Mouse (Mus musculus): ENCODE data around the gene Erv3. TPM values are rescaled to one million over a fixed set of nuclear protein-coding genes. Genes with fewer than 3 reads are reported as not detected.

Erv3 gene
- polyA plus RNA-seq, 1 experiment from 2014 or later, result not detected

- Histone ChIP-seq H3K9me3 (replicated peaks; ENCODE audit: control insufficient read depth, low read length) (no peaks in the 10 kb centered on the region), H3K4me3 (ENCODE audit: low read depth, low read length) (no peak overlapping the region), H3K9ac (ENCODE audit: low read length) (no peak overlapping the region), H3K36me3 (ENCODE audit: control insufficient read depth, insufficient read depth, low read length) (no peaks in the 10 kb centered on the region), H3K27me3 (replicated peaks; ENCODE audit: control insufficient read depth, insufficient read depth, low read length) (no peaks in the 10 kb centered on the region), H3K4me1 (ENCODE audit: control insufficient read depth, insufficient read depth, low read length) (no peaks in the 10 kb centered on the region), H3K4me2 (ENCODE audit: low read length) (no peak overlapping the region), H3K27ac (ENCODE audit: low read depth, low read length) (no peak overlapping the region)
- WGBS, result 88% methylated on average over 3 of the region's 3 CpGs
- ATAC-seq (no peak), DNase-seq (ENCODE audit: low spot score) (no peak)
Observed at GRCm38 (mm10) chr2:131822492-131822891, 37.1 kb downstream of the Erv3 start.

DNA sequence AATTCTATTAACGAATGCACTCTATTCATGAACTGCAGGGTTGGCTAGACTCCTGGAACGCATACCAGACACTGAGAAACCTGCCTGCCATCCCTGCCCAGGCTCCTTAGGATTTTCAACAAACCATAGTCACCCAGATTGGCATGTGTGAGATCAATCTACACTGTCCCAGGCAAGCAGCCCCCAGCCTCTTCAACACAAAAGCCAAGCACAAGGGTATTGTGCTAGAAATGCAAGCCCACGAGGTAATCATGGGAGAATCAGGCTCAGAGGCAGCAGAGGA lies 37.9 kb downstream of the Erv3 start:
- Histone ChIP-seq H3K9me3 (replicated peaks; ENCODE audit: control insufficient read depth, low read length) (no peaks in the 10 kb centered on the region), H3K4me3 (ENCODE audit: low read depth, low read length) (no peak overlapping the region), H3K4me2 (ENCODE audit: low read length) (no peak overlapping the region), H3K27ac (ENCODE audit: low read depth, low read length) (no peak overlapping the region), H3K27me3 (replicated peaks; ENCODE audit: control insufficient read depth, insufficient read depth, low read length) (no peaks in the 10 kb centered on the region), H3K36me3 (ENCODE audit: control insufficient read depth, insufficient read depth, low read length) (no peaks in the 10 kb centered on the region), H3K4me1 (ENCODE audit: control insufficient read depth, insufficient read depth, low read length) (no peaks in the 10 kb centered on the region), H3K9ac (ENCODE audit: low read length) (no peak overlapping the region)
- DNase-seq (ENCODE audit: low spot score) (no peak), ATAC-seq (no peak)
- 45% methylated on average over 3 of the region's 3 CpGs for WGBS

GRCm38 (mm10) chr2:131820932-131821707 lies 38.4 kb downstream of the Erv3 start:
- no peaks in the 10 kb centered on the region for H3K4me1 ChIP-seq (ENCODE audit: control insufficient read depth, insufficient read depth, low read length)
- ATAC-seq, result peak; percentile 60
- 36% methylated on average over 6 of the region's 6 CpGs for WGBS
- H3K4me2 ChIP-seq (ENCODE audit: low read length), result no peak overlapping the region
- H3K27me3 ChIP-seq (replicated peaks; ENCODE audit: control insufficient read depth, insufficient read depth, low read length), result no peaks in the 10 kb centered on the region
- no peak overlapping the region for H3K27ac ChIP-seq (ENCODE audit: low read depth, low read length)
- DNase-seq (ENCODE audit: low spot score), result peak; percentile 89
- no peak overlapping the region for H3K9ac ChIP-seq (ENCODE audit: low read length)
- H3K36me3 ChIP-seq (ENCODE audit: control insufficient read depth, insufficient read depth, low read length), result no peaks in the 10 kb centered on the region
- H3K9me3 ChIP-seq (replicated peaks; ENCODE audit: control insufficient read depth, low read length), result no peaks in the 10 kb centered on the region
- H3K4me3 ChIP-seq (ENCODE audit: low read depth, low read length), result no peak overlapping the region

GRCm38 (mm10) chr2:131820088-131820675 lies 39.4 kb downstream of the Erv3 start:
- no peaks in the 10 kb centered on the region for H3K27me3 ChIP-seq (replicated peaks; ENCODE audit: control insufficient read depth, insufficient read depth, low read length)
- no peak overlapping the region for H3K27ac ChIP-seq (ENCODE audit: low read depth, low read length)
- ATAC-seq, result peak; percentile 68
- 22% methylated on average over 14 of the region's 14 CpGs for WGBS
- H3K36me3 ChIP-seq (ENCODE audit: control insufficient read depth, insufficient read depth, low read length), result no peaks in the 10 kb centered on the region
- no peak overlapping the region for H3K9ac ChIP-seq (ENCODE audit: low read length)
- H3K4me1 ChIP-seq (ENCODE audit: control insufficient read depth, insufficient read depth, low read length), result no peaks in the 10 kb centered on the region
- no peaks in the 10 kb centered on the region for H3K9me3 ChIP-seq (replicated peaks; ENCODE audit: control insufficient read depth, low read length)
- no peak overlapping the region for H3K4me3 ChIP-seq (ENCODE audit: low read depth, low read length)
- DNase-seq (ENCODE audit: low spot score), result peak; percentile 90
- H3K4me2 ChIP-seq (ENCODE audit: low read length), result peak overlapping the region; percentile 40

DNA sequence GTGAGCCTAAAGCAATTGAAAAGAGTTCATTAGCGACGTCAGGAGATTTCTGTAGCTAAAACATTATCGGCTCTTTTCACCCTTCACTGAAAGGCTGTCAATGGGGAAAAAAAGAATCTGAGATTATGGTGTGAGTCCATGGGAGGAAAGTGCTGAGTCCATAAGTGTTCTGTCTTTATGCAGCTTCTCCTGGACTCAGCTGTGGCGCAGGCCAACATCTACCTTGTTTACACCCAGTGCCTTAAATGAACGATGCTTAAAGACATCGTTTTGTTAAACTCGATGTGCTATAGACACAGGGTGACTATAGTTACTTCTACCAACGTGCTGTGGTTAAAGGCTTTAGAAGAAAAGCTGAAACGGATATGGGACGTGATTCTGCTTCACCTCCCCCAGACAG lies 45.2 kb downstream of the Erv3 start:
- Histone ChIP-seq H3K4me2 (ENCODE audit: low read length) (no peak overlapping the region), H3K9ac (ENCODE audit: low read length) (no peak overlapping the region), H3K27ac (ENCODE audit: low read depth, low read length) (no peak overlapping the region), H3K4me3 (ENCODE audit: low read depth, low read length) (no peak overlapping the region), H3K4me1 (ENCODE audit: control insufficient read depth, insufficient read depth, low read length) (no peaks in the 10 kb centered on the region), H3K36me3 (ENCODE audit: control insufficient read depth, insufficient read depth, low read length) (no peaks in the 10 kb centered on the region), H3K27me3 (replicated peaks; ENCODE audit: control insufficient read depth, insufficient read depth, low read length) (no peaks in the 10 kb centered on the region), H3K9me3 (replicated peaks; ENCODE audit: control insufficient read depth, low read length) (no peaks in the 10 kb centered on the region)
- ATAC-seq (no peak), DNase-seq (ENCODE audit: low spot score) (no peak)
- WGBS, result 61% methylated on average over 10 of the region's 10 CpGs

- Histone ChIP-seq H3K9ac (ENCODE audit: low read length) (no peak overlapping the region), H3K4me3 (ENCODE audit: low read depth, low read length) (no peak overlapping the region), H3K27ac (ENCODE audit: low read depth, low read length) (no peak overlapping the region), H3K27me3 (replicated peaks; ENCODE audit: control insufficient read depth, insufficient read depth, low read length) (no peaks in the 10 kb centered on the region), H3K4me2 (ENCODE audit: low read length) (no peak overlapping the region), H3K9me3 (replicated peaks; ENCODE audit: control insufficient read depth, low read length) (no peaks in the 10 kb centered on the region), H3K4me1 (ENCODE audit: control insufficient read depth, insufficient read depth, low read length) (no peaks in the 10 kb centered on the region), H3K36me3 (ENCODE audit: control insufficient read depth, insufficient read depth, low read length) (no peaks in the 10 kb centered on the region)
- ATAC-seq (no peak), DNase-seq (ENCODE audit: low spot score) (no peak)
- WGBS, result 100% methylated on average over 1 of the region's 1 CpGs
Observed at GRCm38 (mm10) chr2:131813437-131813836, 46.1 kb downstream of the Erv3 start.

GRCm38 (mm10) chr2:131812480-131813137 lies 46.9 kb downstream of the Erv3 start:
- Histone ChIP-seq H3K27ac (ENCODE audit: low read depth, low read length) (no peak overlapping the region), H3K36me3 (ENCODE audit: control insufficient read depth, insufficient read depth, low read length) (no peaks in the 10 kb centered on the region), H3K4me3 (ENCODE audit: low read depth, low read length) (no peak overlapping the region), H3K4me2 (ENCODE audit: low read length) (no peak overlapping the region), H3K27me3 (replicated peaks; ENCODE audit: control insufficient read depth, insufficient read depth, low read length) (no peaks in the 10 kb centered on the region), H3K4me1 (ENCODE audit: control insufficient read depth, insufficient read depth, low read length) (no peaks in the 10 kb centered on the region), H3K9ac (ENCODE audit: low read length) (no peak overlapping the region), H3K9me3 (replicated peaks; ENCODE audit: control insufficient read depth, low read length) (no peaks in the 10 kb centered on the region)
- ATAC-seq (peak; percentile 91), DNase-seq (ENCODE audit: low spot score) (peak; percentile 86)
- 16% methylated on average over 23 of the region's 23 CpGs for WGBS

GRCm38 (mm10) chr2:131811607-131812006 lies 47.9 kb downstream of the Erv3 start:
- no peak for DNase-seq (ENCODE audit: low spot score)
- Histone ChIP-seq H3K4me2 (ENCODE audit: low read length) (no peak overlapping the region), H3K27me3 (replicated peaks; ENCODE audit: control insufficient read depth, insufficient read depth, low read length) (no peaks in the 10 kb centered on the region), H3K9me3 (replicated peaks; ENCODE audit: control insufficient read depth, low read length) (no peaks in the 10 kb centered on the region), H3K9ac (ENCODE audit: low read length) (no peak overlapping the region), H3K36me3 (ENCODE audit: control insufficient read depth, insufficient read depth, low read length) (no peaks in the 10 kb centered on the region), H3K4me1 (ENCODE audit: control insufficient read depth, insufficient read depth, low read length) (no peaks in the 10 kb centered on the region), H3K27ac (ENCODE audit: low read depth, low read length) (no peak overlapping the region), H3K4me3 (ENCODE audit: low read depth, low read length) (no peak overlapping the region)
- WGBS, result 96% methylated on average over 2 of the region's 2 CpGs
- ATAC-seq, result no peak

DNA sequence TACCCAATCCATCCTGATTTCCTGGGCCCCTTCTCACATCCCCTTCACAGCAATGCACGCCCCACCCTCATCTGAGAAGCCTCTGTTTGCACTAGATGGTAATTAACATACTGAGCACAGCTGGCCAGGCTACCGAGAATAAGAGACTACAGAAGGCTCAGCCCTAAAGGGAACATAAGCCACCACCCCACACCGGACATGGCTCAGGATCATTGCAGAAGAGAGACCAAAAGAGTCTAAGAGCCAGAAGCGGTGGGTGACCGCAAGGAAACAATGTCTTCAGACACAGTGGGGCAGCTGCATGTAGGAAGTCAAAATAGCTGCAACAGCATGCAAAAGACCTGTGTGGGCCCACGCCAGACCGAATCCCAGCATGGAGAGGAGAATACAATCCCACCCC lies 50.7 kb downstream of the Erv3 start:
- no peak overlapping the region for H3K9ac ChIP-seq (ENCODE audit: low read length)
- no peaks in the 10 kb centered on the region for H3K4me1 ChIP-seq (ENCODE audit: control insufficient read depth, insufficient read depth, low read length)
- no peaks in the 10 kb centered on the region for H3K9me3 ChIP-seq (replicated peaks; ENCODE audit: control insufficient read depth, low read length)
- DNase-seq (ENCODE audit: low spot score) (no peak), ATAC-seq (no peak)
- no peaks in the 10 kb centered on the region for H3K27me3 ChIP-seq (replicated peaks; ENCODE audit: control insufficient read depth, insufficient read depth, low read length)
- no peak overlapping the region for H3K27ac ChIP-seq (ENCODE audit: low read depth, low read length)
- no peak overlapping the region for H3K4me2 ChIP-seq (ENCODE audit: low read length)
- 34% methylated on average over 7 of the region's 7 CpGs for WGBS
- H3K4me3 ChIP-seq (ENCODE audit: low read depth, low read length), result no peak overlapping the region
- H3K36me3 ChIP-seq (ENCODE audit: control insufficient read depth, insufficient read depth, low read length), result no peaks in the 10 kb centered on the region
